Mouse (Mus musculus) kidney, postnatal 25 days (tissue): Measurements from ENCODE around the gene Capn7.

ENCODE experiments used
- DNase-seq, 2 experiments: peaks; one replicate each; pipeline ENCODE4 v3.0.0; 2021; ENCODE audit warnings: mixed read lengths in 2 of 2

The Capn7 gene

GRCm38 (mm10) chr14:31397353-31397752, 60.9 kb downstream of the Capn7 start:
- DNase-seq = no peak

GRCm38 (mm10) chr14:31397791-31398595, 61.6 kb downstream of the Capn7 start:
- DNase-seq = peak; percentile 82 to 93

- no peak for DNase-seq
Observed at GRCm38 (mm10) chr14:31398819-31399218, 62.4 kb downstream of the Capn7 start.

- no peak for DNase-seq
Observed at GRCm38 (mm10) chr14:31399271-31399670, 62.8 kb downstream of the Capn7 start.

GRCm38 (mm10) chr14:31400246-31400645, 63.8 kb downstream of the Capn7 start:
- peak in 1 of 2 experiments; percentile 79 for DNase-seq

GRCm38 (mm10) chr14:31400896-31401295, 64.5 kb downstream of the Capn7 start:
- no peak for DNase-seq

- no peak for DNase-seq
Observed at GRCm38 (mm10) chr14:31401918-31402427, 65.5 kb downstream of the Capn7 start.

GRCm38 (mm10) chr14:31402693-31403092, 66.3 kb downstream of the Capn7 start:
- no peak for DNase-seq

GRCm38 (mm10) chr14:31403556-31403955, 67.1 kb downstream of the Capn7 start:
- DNase-seq = no peak

- DNase-seq = no peak
Observed at GRCm38 (mm10) chr14:31403995-31404394, 67.6 kb downstream of the Capn7 start.

- DNase-seq = no peak
Observed at GRCm38 (mm10) chr14:31404663-31405062, 68.2 kb downstream of the Capn7 start.

- DNase-seq = no peak
Observed at GRCm38 (mm10) chr14:31405652-31406051, 69.2 kb downstream of the Capn7 start.

GRCm38 (mm10) chr14:31406154-31406810, 69.8 kb downstream of the Capn7 start:
- DNase-seq = no peak

GRCm38 (mm10) chr14:31407208-31407607, 70.8 kb downstream of the Capn7 start:
- DNase-seq = peak; percentile 77 to 87

- DNase-seq = peak in 1 of 2 experiments; percentile 64
Observed at GRCm38 (mm10) chr14:31407911-31408604, 71.6 kb downstream of the Capn7 start.

- DNase-seq = peak in 1 of 2 experiments; percentile 64
Observed at GRCm38 (mm10) chr14:31408666-31409065, 72.2 kb downstream of the Capn7 start.

GRCm38 (mm10) chr14:31410123-31410724, 73.8 kb downstream of the Capn7 start:
- DNase-seq = peak in 1 of 2 experiments; percentile 79

- no peak for DNase-seq
Observed at GRCm38 (mm10) chr14:31410737-31411136, 74.3 kb downstream of the Capn7 start.

- DNase-seq = peak; percentile 54 to 67
Observed at GRCm38 (mm10) chr14:31412651-31413056, 76.2 kb downstream of the Capn7 start.

- DNase-seq = peak in 1 of 2 experiments; percentile 59
Observed at GRCm38 (mm10) chr14:31413475-31414086, 77.1 kb downstream of the Capn7 start.

GRCm38 (mm10) chr14:31414235-31414966, 78.0 kb downstream of the Capn7 start:
- no peak for DNase-seq

- no peak for DNase-seq
Observed at GRCm38 (mm10) chr14:31414967-31415376, 78.5 kb downstream of the Capn7 start.
